Mouse (Mus musculus) gastrocnemius, postnatal 25 days (tissue): ENCODE results near the gene Narfl. TPM values are rescaled to one million over a fixed set of nuclear protein-coding genes. Genes with fewer than 3 reads are reported as not detected.

Experiments
- DNase-seq: peaks from one replicate; pipeline ENCODE4 v3.0.0; 2022
- total RNA-seq, 2 experiments: library from RNA; stranded (reverse); gene quantifications; 1 replicate in 1 of 2; 2 replicates in 1 of 2; pipeline ENCODE4 v1.2.3; 2021

Narfl gene
- total RNA-seq, 2 experiments from 2014 or later = 28.9 to 30.8 TPM

GRCm38 (mm10) chr17:25762591-25762990, 11.0 kb upstream of the Narfl start:
- DNase-seq = no peak

- DNase-seq = no peak
These were observed 7.7 kb upstream of the Narfl start for GRCm38 (mm10) chr17:25765886-25766285.

DNA sequence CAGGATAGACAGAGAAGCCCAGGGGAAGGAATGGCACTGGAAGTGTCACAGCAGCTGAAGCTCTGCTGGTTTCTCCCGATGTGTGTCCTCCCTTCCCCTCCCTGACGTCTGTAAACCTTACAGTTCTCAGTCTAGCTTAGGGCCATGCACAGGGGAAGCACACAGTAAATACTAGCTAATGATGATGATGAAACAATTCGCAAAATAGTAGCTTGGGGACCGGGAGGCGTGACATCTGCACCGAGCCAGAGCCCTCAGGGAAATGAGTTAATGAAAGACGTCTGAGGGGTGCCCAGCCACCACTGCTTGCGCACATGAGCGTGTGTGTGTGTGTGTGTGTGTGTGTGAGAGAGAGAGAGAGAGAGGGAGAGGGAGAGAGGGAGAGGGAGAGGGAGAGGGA, 4.2 kb upstream of the Narfl start:
- no peak for DNase-seq

- DNase-seq = no peak
These were observed 1.9 kb downstream of the Narfl start for GRCm38 (mm10) chr17:25775318-25776062.

- DNase-seq = no peak
These were observed 4.4 kb downstream of the Narfl start for GRCm38 (mm10) chr17:25777948-25778347.

DNA sequence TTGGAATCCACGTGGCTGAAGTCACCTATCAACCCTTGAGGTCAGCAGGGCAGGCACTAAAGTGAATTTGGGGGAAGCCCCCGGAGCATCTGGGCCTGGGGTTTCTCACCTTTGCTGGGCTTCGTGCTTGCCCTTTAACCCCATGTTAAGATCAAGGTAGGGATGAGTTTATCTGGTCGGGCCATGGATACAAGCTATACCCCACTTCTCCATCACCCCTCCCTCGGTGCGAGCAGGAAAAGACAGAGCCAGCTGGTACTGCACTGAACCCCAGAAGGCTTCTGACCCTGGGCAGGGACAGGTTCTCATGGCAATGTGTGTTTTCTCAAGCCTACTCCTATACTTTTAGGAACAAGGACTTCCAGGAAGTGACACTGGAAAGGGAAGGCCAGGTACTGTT, 7.8 kb downstream of the Narfl start:
- DNase-seq = no peak

DNA sequence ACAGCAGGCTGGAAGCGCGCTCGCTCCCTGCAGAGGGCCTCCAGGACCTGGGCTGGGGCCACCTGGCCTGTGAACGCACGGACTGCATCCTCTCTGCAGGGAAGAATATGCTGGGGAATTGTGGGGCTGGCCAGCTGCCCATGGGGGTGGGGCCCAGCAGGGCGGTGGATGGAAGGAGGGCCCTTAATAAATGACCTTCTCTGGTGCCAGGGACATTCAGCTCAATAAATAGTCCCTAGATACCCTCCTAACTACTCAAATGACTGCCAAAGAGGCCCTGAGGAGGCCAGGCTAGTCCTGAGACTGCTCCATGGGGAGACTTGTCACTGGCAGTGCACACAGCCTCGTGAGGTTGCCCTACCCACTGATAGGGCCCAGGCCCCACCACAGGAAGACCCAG, 9.5 kb downstream of the Narfl start:
- peak; percentile 36 for DNase-seq

- DNase-seq = no peak
These were observed 10.4 kb downstream of the Narfl start for GRCm38 (mm10) chr17:25783861-25784574.

GRCm38 (mm10) chr17:25785281-25785745, 11.7 kb downstream of the Narfl start, which contains the start of gene Haghl:
Gene Haghl (minus strand): TSS chr17:25785673.
- DNase-seq = peak; percentile 90

DNA sequence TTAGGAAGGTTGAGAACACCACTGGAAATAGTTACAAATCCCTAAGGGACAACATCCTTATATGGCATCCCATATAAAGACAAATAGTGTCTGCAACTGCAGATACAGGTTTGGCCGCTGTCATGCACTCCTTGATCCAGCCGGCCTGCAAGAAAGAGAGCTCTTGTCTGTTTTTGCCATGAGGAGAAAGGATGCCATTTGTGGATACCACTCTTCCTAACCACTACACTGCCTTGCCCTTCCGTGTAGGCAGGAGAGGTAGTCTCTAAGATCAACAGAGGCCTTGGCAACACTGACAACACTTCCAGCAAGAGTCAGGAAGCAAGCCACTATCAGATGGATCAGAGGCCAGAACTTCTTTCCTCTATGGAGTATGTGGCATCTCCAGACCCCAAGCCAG, 12.7 kb downstream of the Narfl start, which contains the start of gene Ccdc78:
Gene Ccdc78, plus strand, starts transcription at position 301 of the 400 bp plus-strand sequence.
- DNase-seq = no peak

DNA sequence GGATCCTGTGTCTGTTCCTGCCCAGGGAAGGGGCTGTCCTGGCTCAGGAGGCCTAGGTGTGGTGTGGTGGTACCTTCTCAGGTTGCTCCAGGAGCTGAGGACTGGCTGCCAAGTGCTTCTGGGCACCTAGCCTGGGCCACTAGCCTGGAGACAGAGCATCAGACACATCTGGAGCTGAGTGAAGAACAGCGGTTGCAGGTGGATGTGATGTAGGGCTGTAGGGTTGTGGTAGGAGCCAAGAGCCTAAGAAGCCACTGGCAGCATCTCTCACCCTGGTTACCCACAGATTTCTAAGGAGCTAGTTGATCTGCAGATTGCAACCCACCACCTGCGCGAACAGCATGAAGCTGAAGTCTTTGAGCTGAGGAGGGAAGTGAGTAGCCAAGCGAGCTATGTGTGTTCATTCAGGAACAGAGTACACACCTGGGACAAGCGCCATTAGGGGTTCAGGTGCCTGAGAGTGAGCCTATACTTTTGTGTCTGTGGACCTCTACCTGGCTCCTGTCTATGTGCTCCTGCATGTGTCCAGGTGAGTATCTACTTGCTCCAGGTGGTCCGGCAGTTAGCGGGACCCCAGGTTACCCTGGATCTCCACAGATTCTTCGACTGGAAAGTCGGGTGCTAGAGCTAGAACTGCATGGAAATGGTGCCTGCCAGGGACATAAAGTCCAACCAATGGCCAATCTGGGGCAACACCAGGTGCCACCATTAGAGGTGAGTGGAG, 13.4 kb downstream of the Narfl start:
- DNase-seq = no peak

- DNase-seq = no peak
These were observed 17.8 kb downstream of the Narfl start for GRCm38 (mm10) chr17:25791320-25791842.

GRCm38 (mm10) chr17:25791843-25792527, 18.4 kb downstream of the Narfl start:
- peak; percentile 77 for DNase-seq

DNA sequence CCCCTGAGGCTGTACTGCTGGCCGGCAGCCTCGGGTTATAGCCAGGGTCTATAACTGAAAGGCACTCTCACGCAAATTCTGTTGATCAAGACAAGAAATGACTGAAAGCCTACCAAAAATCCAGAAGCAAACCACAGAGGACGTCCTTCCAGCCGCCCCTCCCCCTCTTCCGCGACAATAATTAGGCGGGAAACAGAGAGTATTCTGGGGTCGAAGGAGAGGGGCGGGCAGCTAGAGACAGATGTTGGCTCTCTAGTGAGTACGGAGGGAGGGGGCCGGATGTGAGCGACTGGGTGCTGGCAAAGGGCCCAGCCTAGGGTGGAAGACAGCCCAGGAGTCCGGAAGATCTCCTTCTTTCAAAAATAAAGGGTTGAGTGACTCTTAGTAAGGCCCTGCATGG, 19.0 kb downstream of the Narfl start, which contains the start of gene Fam173a:
Gene Fam173a, minus strand, starts transcription at position 287 of the 400 bp plus-strand sequence.
- peak; percentile 76 for DNase-seq

DNA sequence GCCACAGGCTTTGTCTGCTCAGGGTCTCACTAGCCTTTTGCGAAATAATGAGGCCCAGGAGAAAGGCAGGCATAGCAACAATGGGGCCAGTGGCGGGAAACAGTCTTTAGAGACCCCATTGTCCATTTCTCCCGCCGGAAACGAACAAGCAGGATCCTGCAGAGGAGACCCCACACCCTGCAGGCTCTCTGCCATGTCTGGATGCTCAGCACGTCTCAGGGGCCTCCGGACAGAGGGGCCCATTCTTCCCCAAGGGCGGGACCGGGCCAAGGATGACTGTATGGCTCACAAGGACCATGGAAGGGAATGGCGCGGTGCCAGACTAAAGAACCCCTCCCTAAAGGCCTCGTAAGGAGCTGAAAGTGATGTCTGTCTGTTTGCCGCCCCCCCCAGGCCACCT, 20.6 kb downstream of the Narfl start:
- DNase-seq = no peak

DNA sequence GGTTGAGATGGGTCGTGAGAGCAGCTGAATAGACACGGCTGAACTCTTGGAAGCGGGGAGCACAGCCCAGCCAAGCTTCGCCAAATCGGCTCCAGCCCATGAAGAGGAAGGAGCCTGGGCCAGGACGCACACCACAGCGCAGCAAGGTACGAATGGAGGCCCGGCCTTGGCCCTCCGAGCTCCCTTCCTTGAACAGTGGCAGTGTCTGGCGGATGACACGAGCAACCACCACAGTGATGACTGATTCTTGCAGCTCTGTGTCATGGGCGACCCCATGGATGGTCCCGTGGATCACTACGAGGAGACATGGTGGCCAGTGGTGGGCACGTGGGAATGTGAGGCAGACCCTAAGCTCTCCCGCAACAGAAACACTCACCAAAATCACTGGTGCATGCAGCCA, 21.4 kb downstream of the Narfl start:
- no peak for DNase-seq

DNA sequence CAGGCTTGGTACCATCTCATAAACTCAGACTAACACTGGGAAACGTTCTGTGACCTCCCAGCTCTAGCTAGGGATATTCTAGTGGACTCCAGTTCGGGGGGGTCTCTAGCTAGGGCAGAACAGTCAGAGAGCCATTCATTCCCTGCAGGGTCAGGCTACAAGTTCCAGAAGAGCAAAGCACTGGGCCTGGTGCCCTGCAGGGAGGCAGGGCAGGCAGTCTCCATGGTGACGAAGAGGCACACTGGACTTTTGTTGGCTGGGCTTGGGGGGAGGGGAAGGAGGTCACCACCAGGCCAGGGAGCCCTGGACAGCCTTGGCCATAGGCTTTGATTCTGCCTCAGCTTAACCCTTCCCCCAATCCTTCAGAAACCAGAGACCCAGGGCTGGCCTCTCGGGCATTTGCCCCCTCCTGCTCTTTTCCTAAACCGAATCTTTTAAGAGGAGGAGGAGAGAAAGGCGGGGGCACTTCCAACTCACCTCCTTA, 22.1 kb downstream of the Narfl start, which contains the start of gene AC134908.4:
Gene AC134908.4, minus strand, starts transcription at position 51 of the 484 bp plus-strand sequence.
- no peak for DNase-seq

- peak; percentile 76 for DNase-seq
These were observed 22.7 kb downstream of the Narfl start for GRCm38 (mm10) chr17:25796211-25796771.

- DNase-seq = peak; percentile 89
These were observed 23.4 kb downstream of the Narfl start, which contains the start of gene Metrn for GRCm38 (mm10) chr17:25796951-25797369. Gene Metrn (minus strand): TSS chr17:25797136.

GRCm38 (mm10) chr17:25801029-25801428, 27.5 kb downstream of the Narfl start:
- no peak for DNase-seq
